Mouse (Mus musculus) pancreas, adult 10 weeks (tissue): ENCODE measurements around the gene Acot12. TPM values are rescaled to one million over a fixed set of nuclear protein-coding genes. Genes with fewer than 3 reads are reported as not detected.

ENCODE experiments used
- polyA plus RNA-seq: library from polyadenylated mRNA; stranded (reverse); fragments of 350-450 nt; fragmentation: Illumina TruSeq; extraction: RNeasy Lipid Tissue Mini Kit (QIAGEN cat#74804); gene quantifications from one replicate; pipeline ENCODE4 v1.2.3, GENCODE M21; 2015; ENCODE audit warnings: low read depth, low replicate concordance; ENCODE audit not compliant: insufficient read depth

Gene Acot12
- polyA plus RNA-seq: not detected

GRCm38 (mm10) chr13:91741280-91742047, at the start of gene Acot12:
Gene Acot12 (plus strand): TSS chr13:91741512.

GRCm38 (mm10) chr13:91807155-91807839, 66.0 kb downstream of the Acot12 start, which contains the start of gene Zcchc9:
Gene Zcchc9 (minus strand): TSS chr13:91807705.

Other genes starting within 250 kb of the Acot12 start
- gene Zcchc9, start 66.2 kb downstream of the Acot12 start, polyA plus RNA-seq: 3.7 TPM
- not detected for gene Ckmt2, start 135.4 kb downstream of the Acot12 start, polyA plus RNA-seq